ENCODE assay signal across 16 mouse cellular contexts in genomic region chr16:97475581-97475980, GRCm38 (mm10). TPM values are rescaled to one million over a fixed set of nuclear protein-coding genes. Genes with fewer than 3 reads are reported as not detected.
A peak's percentile ranks its signal among the peaks of the same experiment; 100 is the strongest.
DNase-seq lines count a peak whose midpoint lies in the region; ATAC-seq and TF ChIP-seq lines count a peak whose summit lies in the region.
"Had no signal": no experiment of that assay in that cellular context is flagged by ENCODE, and none has a peak within 500 bp of the region (broad histone marks: within the 10 kb centered on the region; RNA-seq: fewer than 3 reads in every experiment).

No protein-coding gene starts in this region.

- H3K4me3 ChIP-seq in liver, adult 2 months (ENCODE audit: insufficient read depth, low read depth, low read length) = no peak overlapping the region
- no peak overlapping the region for H3K4me3 ChIP-seq in liver, embryonic 11.5 days (ENCODE audit: low read depth, low read length)
- no peak overlapping the region for H3K4me3 ChIP-seq in heart, embryonic 15.5 days
- H3K4me3 ChIP-seq in small intestine, adult 2 months (ENCODE audit: low read depth, low read length) = no peak overlapping the region
- H3K4me3 ChIP-seq in forebrain, embryonic 10.5 days = no peak overlapping the region
- no peak overlapping the region for H3K4me3 ChIP-seq in hindbrain, embryonic 11.5 days (ENCODE audit: low read depth, low read length)
- H3K4me3 ChIP-seq: erythroblast, embryonic 14.5 days; liver, embryonic 13.5 days had no signal

- H3K27me3 ChIP-seq in liver, adult 2 months (ENCODE audit: control insufficient read depth, insufficient read depth, low read length) = no peaks in the 10 kb centered on the region
- H3K27me3 ChIP-seq in liver, embryonic 11.5 days (replicated peaks; ENCODE audit: control insufficient read depth, insufficient read depth, low read length) = no peaks in the 10 kb centered on the region
- H3K27me3 ChIP-seq in heart, embryonic 15.5 days = no peaks in the 10 kb centered on the region
- H3K27me3 ChIP-seq in small intestine, adult 2 months (ENCODE audit: control insufficient read depth, insufficient read depth, low read length) = no peaks in the 10 kb centered on the region
- H3K27me3 ChIP-seq in forebrain, embryonic 10.5 days (ENCODE audit: poor library complexity, severe bottlenecking) = no peaks in the 10 kb centered on the region
- no peaks in the 10 kb centered on the region for H3K27me3 ChIP-seq in hindbrain, embryonic 11.5 days (ENCODE audit: control insufficient read depth, insufficient read depth, low read length)
- H3K27me3 ChIP-seq: liver, embryonic 13.5 days had no signal

- TF ChIP-seq POLR2A in liver, adult 2 months (IDR thresholded peaks at IDR 0.05; ENCODE audit: extremely low read depth, insufficient read depth, low read length) = no peak
- no peak for TF ChIP-seq POLR2A in small intestine, adult 2 months (IDR thresholded peaks at IDR 0.05; ENCODE audit: low read depth, low read length)

- H3K79me2 ChIP-seq in liver, adult 2 months (ENCODE audit: control insufficient read depth, insufficient read depth, low read length) = no peaks in the 10 kb centered on the region

- peak; percentile 78 for DNase-seq in liver, adult 2 months (ENCODE audit: extremely low read depth, low read depth, low spot score)
- no peak for DNase-seq in liver, embryonic 11.5 days (ENCODE audit: low spot score)
- peak; percentile 82 for DNase-seq in adrenal gland, postnatal 10 days
- DNase-seq in forebrain, embryonic 10.5 days (ENCODE audit: extremely low spot score, low spot score) = no peak
- no peak for DNase-seq in urinary bladder, postnatal 25 days (ENCODE audit: low spot score)
- no peak for DNase-seq in hindbrain, embryonic 11.5 days (ENCODE audit: low spot score)
- DNase-seq: cerebellum, adult 2 months; embryo, embryonic 11 days; kidney, postnatal 14 days; liver, embryonic 13.5 days had no signal

- TF ChIP-seq CTCF in liver, adult 2 months (IDR thresholded peaks at IDR 0.05; ENCODE audit: low read depth, low read length) = no peak
- TF ChIP-seq CTCF in small intestine, adult 2 months (IDR thresholded peaks at IDR 0.05; ENCODE audit: extremely low read depth, insufficient read length, insufficient replicate concordance, low read depth, low read length) = no peak

- H3K4me1 ChIP-seq in liver, adult 2 months (ENCODE audit: control insufficient read depth, insufficient read depth, low read length) = peaks cover 2% of the 10 kb centered on the region; the same call in 1 of the 2 replicates
- no peaks in the 10 kb centered on the region for H3K4me1 ChIP-seq in liver, embryonic 11.5 days (replicated peaks; ENCODE audit: control insufficient read depth, insufficient read depth, low read length)
- H3K4me1 ChIP-seq in heart, embryonic 15.5 days (replicated peaks) = peaks cover 12% of the 10 kb centered on the region
- peaks cover 30% of the 10 kb centered on the region for H3K4me1 ChIP-seq in small intestine, adult 2 months (ENCODE audit: control insufficient read depth, insufficient read depth, insufficient read length, low read length)
- no peaks in the 10 kb centered on the region for H3K4me1 ChIP-seq in forebrain, embryonic 10.5 days
- no peaks in the 10 kb centered on the region for H3K4me1 ChIP-seq in hindbrain, embryonic 11.5 days (replicated peaks; ENCODE audit: control insufficient read depth, insufficient read depth, low read length)
- H3K4me1 ChIP-seq: liver, embryonic 13.5 days had no signal

- no peak overlapping the region for H3K27ac ChIP-seq in liver, adult 2 months (replicated peaks; ENCODE audit: insufficient read depth, low read depth, low read length)
- no peak overlapping the region for H3K27ac ChIP-seq in liver, embryonic 11.5 days (ENCODE audit: low read depth, low read length)
- no peak overlapping the region for H3K27ac ChIP-seq in heart, embryonic 15.5 days
- peak overlapping the region; percentile 69 for H3K27ac ChIP-seq in small intestine, adult 2 months (ENCODE audit: insufficient read depth, low read depth, low read length)
- H3K27ac ChIP-seq in forebrain, embryonic 10.5 days = no peak overlapping the region
- H3K27ac ChIP-seq in hindbrain, embryonic 11.5 days (ENCODE audit: low read depth, low read length) = no peak overlapping the region
- H3K27ac ChIP-seq: liver, embryonic 13.5 days; macrophage had no signal

- H3K4me2 ChIP-seq in liver, embryonic 11.5 days = no peak overlapping the region
- H3K4me2 ChIP-seq in heart, embryonic 15.5 days = no peak overlapping the region
- H3K4me2 ChIP-seq in hindbrain, embryonic 11.5 days (replicated peaks; ENCODE audit: low read depth, low read length) = no peak overlapping the region
- H3K4me2 ChIP-seq: liver, embryonic 13.5 days had no signal

- WGBS in liver, adult 2 months = 21% methylated on average over 3 of the region's 3 CpGs
- WGBS in liver, embryonic 11.5 days = 79% methylated on average over 3 of the region's 3 CpGs
- 44% methylated on average over 3 of the region's 3 CpGs for WGBS in heart, embryonic 15.5 days
- 39% methylated on average over 3 of the region's 3 CpGs for WGBS in small intestine, adult 2 months
- 89% methylated on average over 3 of the region's 3 CpGs for WGBS in forebrain, embryonic 10.5 days
- WGBS in hindbrain, embryonic 11.5 days = 88% methylated on average over 3 of the region's 3 CpGs

- ATAC-seq in liver, embryonic 11.5 days (replicated peaks; ENCODE audit: low FRiP score) = no peak
- ATAC-seq in heart, embryonic 15.5 days (replicated peaks; ENCODE audit: insufficient number of reproducible peaks, insufficient read depth, low FRiP score, low read depth) = peak; percentile 67; the same call in 1 of the 2 replicates
- no peak for ATAC-seq in hindbrain, embryonic 11.5 days (ENCODE audit: low FRiP score)

- H3K9me3 ChIP-seq in liver, embryonic 11.5 days (ENCODE audit: control insufficient read depth, low read length) = no peaks in the 10 kb centered on the region
- H3K9me3 ChIP-seq in heart, embryonic 15.5 days (replicated peaks) = no peaks in the 10 kb centered on the region
- no peaks in the 10 kb centered on the region for H3K9me3 ChIP-seq in forebrain, embryonic 10.5 days
- H3K9me3 ChIP-seq in hindbrain, embryonic 11.5 days (ENCODE audit: control insufficient read depth, low read length) = no peaks in the 10 kb centered on the region
- H3K9me3 ChIP-seq: liver, embryonic 13.5 days had no signal

- no peak overlapping the region for H3K9ac ChIP-seq in liver, adult 2 months (ENCODE audit: low read depth, low read length)
- no peak overlapping the region for H3K9ac ChIP-seq in liver, embryonic 11.5 days (ENCODE audit: low read depth, low read length)
- no peak overlapping the region for H3K9ac ChIP-seq in heart, embryonic 15.5 days
- H3K9ac ChIP-seq in hindbrain, embryonic 11.5 days (ENCODE audit: low read depth, low read length) = no peak overlapping the region
- H3K9ac ChIP-seq: liver, embryonic 13.5 days had no signal

- H3K36me3 ChIP-seq in liver, adult 2 months (ENCODE audit: control insufficient read depth, insufficient read depth, low read length) = no peaks in the 10 kb centered on the region
- H3K36me3 ChIP-seq in liver, embryonic 11.5 days (ENCODE audit: control insufficient read depth, insufficient read depth, low read length) = no peaks in the 10 kb centered on the region
- H3K36me3 ChIP-seq in heart, embryonic 15.5 days = no peaks in the 10 kb centered on the region
- H3K36me3 ChIP-seq in small intestine, adult 2 months (ENCODE audit: control insufficient read depth, insufficient read depth, low read length) = peaks cover 43% of the 10 kb centered on the region
- no peaks in the 10 kb centered on the region for H3K36me3 ChIP-seq in forebrain, embryonic 10.5 days (replicated peaks)
- no peaks in the 10 kb centered on the region for H3K36me3 ChIP-seq in hindbrain, embryonic 11.5 days (ENCODE audit: control insufficient read depth, insufficient read depth, low read length)
- H3K36me3 ChIP-seq: liver, embryonic 13.5 days had no signal

RNA-seq across cellular contexts. Expression of gene Mx1, which starts 12.9 kb away (rescaled TPM):
- total RNA-seq in liver, adult 2 months (2014; rRNA removed) = 1.7 and 2.3 TPM in 2 replicates
- polyA plus RNA-seq in liver, adult 2 months (2012; rRNA removed) = 0.39 and 1.4 TPM in 2 replicates
- 0.38 and 0.66 TPM in 2 replicates for polyA plus RNA-seq in liver, embryonic 11.5 days (2014; fragmentation: Nextera tagmentation; extraction: Ambion mirVana)
- 1 to 10 TPM in 1 of 2 experiments, under 1 TPM in 1; 0.61 to 1.7 TPM for total RNA-seq in adrenal gland, postnatal 10 days (2021)
- polyA plus RNA-seq in heart, embryonic 15.5 days (2015; fragmentation: Nextera tagmentation; extraction: Ambion mirVana) = 0.62 TPM in 1 of 2 replicates, not detected in the other
- 1.0 and 1.2 TPM in 2 replicates for polyA plus RNA-seq in small intestine, adult 2 months (2012; rRNA removed)
- 0.16 and 0.27 TPM in 2 replicates for polyA plus RNA-seq in forebrain, embryonic 10.5 days (2016; fragmentation: Nextera tagmentation; extraction: Ambion mirVana)
- not detected in 2 replicates for polyA plus RNA-seq in hindbrain, embryonic 11.5 days (2014; fragmentation: Nextera tagmentation; extraction: Ambion mirVana)
- polyA plus RNA-seq: erythroblast, embryonic 14.5 days had no signal

RNA-seq across cellular contexts. Expression of gene Fam3b, which starts 39.0 kb away (rescaled TPM):
- 0.65 TPM in 1 of 2 replicates, not detected in the other for total RNA-seq in liver, adult 2 months (2014; rRNA removed)
- polyA plus RNA-seq in liver, adult 2 months (2012; rRNA removed) = 0.25 TPM in 1 of 2 replicates, not detected in the other
- polyA plus RNA-seq in liver, embryonic 11.5 days (2014; fragmentation: Nextera tagmentation; extraction: Ambion mirVana) = not detected in 2 replicates
- under 1 TPM in 1 of 2 experiments, not detected in 1; 0.36 TPM for total RNA-seq in adrenal gland, postnatal 10 days (2021)
- polyA plus RNA-seq in heart, embryonic 15.5 days (2015; fragmentation: Nextera tagmentation; extraction: Ambion mirVana) = not detected in 2 replicates
- polyA plus RNA-seq in small intestine, adult 2 months (2012; rRNA removed) = 64.5 and 78.2 TPM in 2 replicates
- not detected in 2 replicates for polyA plus RNA-seq in forebrain, embryonic 10.5 days (2016; fragmentation: Nextera tagmentation; extraction: Ambion mirVana)
- polyA plus RNA-seq in hindbrain, embryonic 11.5 days (2014; fragmentation: Nextera tagmentation; extraction: Ambion mirVana) = not detected in 2 replicates
- total RNA-seq: gastrocnemius, adult 8-10 months; midbrain, postnatal 0 days had no signal
- polyA plus RNA-seq: cerebellum, adult 2 months; liver, embryonic 13.5 days; macrophage; midbrain, postnatal 0 days had no signal

Comparison
In these comparisons a context has a peak if more than half of its experiments do, and no peak if none do; other contexts are left out.
1. DNase-seq: peak in liver, adult 2 months (single experiment) and adrenal gland, postnatal 10 days (single experiment); none in liver, embryonic 11.5 days (single experiment), forebrain, embryonic 10.5 days (single experiment), urinary bladder, postnatal 25 days (single experiment) and hindbrain, embryonic 11.5 days (single experiment).
2. RNA of gene Fam3b, which starts 39.0 kb away (polyA plus RNA-seq): 64.5 to 78.2 TPM in small intestine, adult 2 months; not detected in heart, embryonic 15.5 days, 0.25 TPM in liver, adult 2 months, not detected in liver, embryonic 11.5 days, not detected in forebrain, embryonic 10.5 days and not detected in hindbrain, embryonic 11.5 days; every median in the first group is over 10 times any median in the second.